Mouse (Mus musculus): Measurements from ENCODE around the gene Rimklb.
A peak's percentile ranks its signal among the peaks of the same experiment; 100 is the strongest.

Rimklb gene

DNA sequence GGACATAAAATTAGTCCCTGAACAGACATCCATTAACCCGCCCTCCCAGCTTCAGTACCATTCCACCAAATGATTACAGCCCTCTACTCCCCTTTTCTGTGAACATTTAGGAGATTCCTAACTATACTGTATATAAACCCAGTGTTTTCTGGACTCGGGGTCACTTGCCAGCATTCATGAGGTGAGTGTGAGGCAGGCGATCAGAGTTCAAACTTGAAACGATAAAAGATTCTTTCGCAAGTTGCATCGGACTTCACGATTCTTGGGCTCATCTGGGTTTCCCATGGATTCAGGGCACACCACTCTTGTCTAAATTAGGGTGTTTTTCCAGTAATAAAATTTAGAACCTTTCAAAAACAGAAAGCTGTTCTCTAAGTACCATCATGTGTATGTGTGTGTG, 71.1 kb downstream of the Rimklb start:
- no peak for DNase-seq (ENCODE audit: low read depth, low spot score)

DNA sequence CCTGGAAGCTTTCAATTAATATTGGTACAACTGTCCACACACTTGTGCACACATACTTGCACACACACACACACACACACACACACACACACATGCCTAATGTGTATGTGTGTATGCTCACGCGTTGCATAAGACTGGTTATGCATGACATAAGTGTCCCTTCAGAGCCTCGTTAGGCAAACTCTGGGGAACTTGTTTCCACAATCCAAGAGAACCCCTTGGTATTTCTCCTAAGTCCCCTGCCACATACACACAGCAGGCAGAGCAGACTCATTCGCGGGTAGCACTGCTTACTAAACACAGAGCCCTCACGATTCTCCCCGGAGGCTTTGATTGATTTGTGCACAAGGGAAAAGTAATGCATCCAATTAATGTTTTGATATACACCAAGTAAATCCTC, 81.5 kb downstream of the Rimklb start:
- no peak for DNase-seq (ENCODE audit: low read depth, low spot score)

DNA sequence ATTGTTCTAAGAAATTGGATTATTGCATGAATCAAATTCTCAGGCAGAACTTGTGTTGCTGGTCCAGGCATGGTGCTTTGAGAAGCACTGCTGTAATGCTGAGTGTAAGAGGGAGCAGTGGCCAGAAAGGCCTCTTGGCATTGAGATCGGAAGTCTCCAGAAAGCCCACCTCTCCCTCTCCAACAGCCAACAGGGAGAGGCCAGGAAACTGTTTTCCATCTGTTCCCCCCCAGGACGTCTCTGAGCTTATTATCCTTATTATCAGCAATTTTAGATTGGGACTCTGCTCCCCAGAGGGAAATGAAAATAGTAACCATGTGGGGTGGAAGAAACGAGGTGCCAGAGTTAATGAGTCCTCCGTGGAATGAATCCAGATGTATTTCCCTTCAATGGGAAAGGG, 82.2 kb downstream of the Rimklb start:
- DNase-seq (ENCODE audit: low read depth, low spot score): no peak

DNA sequence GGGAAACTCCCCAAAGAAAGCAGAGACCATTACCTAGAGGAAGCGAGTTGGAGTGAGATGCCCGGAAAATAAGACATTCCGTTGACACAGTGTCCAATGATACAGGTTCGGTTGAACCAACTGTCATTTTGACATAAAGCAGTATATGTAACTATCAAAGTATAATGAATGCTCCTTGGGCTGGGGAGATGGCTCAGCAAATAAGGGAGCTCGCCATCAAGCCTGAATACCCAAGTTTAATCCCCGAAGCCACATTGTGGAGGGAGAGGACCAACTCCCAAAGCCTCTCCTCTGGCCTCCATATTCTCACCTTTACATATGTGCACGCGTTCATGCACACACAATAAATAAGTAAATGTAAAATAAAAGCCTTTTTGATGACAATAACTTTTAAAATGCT, 87.3 kb downstream of the Rimklb start:
- DNase-seq (ENCODE audit: low read depth, low spot score): no peak

DNA sequence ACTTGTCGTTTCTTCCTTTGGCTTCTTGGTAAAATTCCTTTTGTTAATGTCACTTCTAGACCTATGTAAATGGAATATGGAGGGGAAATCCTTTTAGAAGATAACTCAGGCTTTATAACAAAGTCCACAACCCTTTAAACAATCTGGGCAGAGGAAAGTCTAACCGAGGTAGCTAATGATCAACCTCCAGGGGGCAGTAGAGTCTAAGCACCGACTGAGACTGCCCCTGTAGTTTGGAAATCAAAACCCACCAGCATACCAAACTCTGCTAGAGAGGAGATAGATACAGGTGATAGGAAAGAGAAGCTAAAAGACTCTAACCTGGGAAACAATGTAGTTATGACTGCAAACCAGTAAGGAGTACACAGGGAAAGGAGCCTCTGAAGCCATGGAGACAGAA, 96.3 kb downstream of the Rimklb start:
- DNase-seq (ENCODE audit: low read depth, low spot score): peak; percentile 58

DNA sequence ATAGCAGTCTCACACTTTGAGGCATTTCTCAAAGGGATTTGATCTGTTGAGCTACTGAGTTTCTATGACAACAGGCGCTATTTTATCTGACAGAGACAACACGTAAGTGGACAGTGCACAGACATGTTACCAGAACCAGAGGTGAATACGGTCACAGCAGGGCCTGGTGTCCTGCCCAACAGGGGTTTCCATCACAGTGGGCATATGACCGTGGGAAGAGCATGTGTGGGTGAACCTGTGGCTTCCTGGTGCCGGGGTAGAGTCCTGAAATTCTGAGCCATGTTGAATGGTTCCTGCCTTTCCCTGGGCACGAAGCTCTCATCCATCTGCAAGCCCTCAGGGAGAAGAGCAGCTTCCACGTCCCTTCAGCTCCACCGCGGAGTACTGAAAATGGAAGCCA, 98.3 kb downstream of the Rimklb start:
- no peak for DNase-seq (ENCODE audit: low read depth, low spot score)

All from A20 (cell line).